Mouse (Mus musculus): ENCODE data around the gene Il1b. TPM values are rescaled to one million over a fixed set of nuclear protein-coding genes. Genes with fewer than 3 reads are reported as not detected.

Il1b gene
- polyA plus RNA-seq, 1 experiment from 2014 or later, result not detected

Other genes starting within 250 kb of the Il1b start
- 22.3 and 24.6 TPM in 2 replicates for gene Chchd5, start 241.4 kb downstream of the Il1b start, polyA plus RNA-seq (2016; fragmentation: Nextera tagmentation; extraction: Ambion mirVana)
- gene Slc20a1, start 172.4 kb downstream of the Il1b start, polyA plus RNA-seq (2016; fragmentation: Nextera tagmentation; extraction: Ambion mirVana), result 49.3 and 53.1 TPM in 2 replicates
- gene Ckap2l, start 73.9 kb downstream of the Il1b start, polyA plus RNA-seq (2016; fragmentation: Nextera tagmentation; extraction: Ambion mirVana), result 33.8 and 37.6 TPM in 2 replicates
- 0.12 and 0.39 TPM in 2 replicates for gene Il1a, start 61.2 kb downstream of the Il1b start, polyA plus RNA-seq (2016; fragmentation: Nextera tagmentation; extraction: Ambion mirVana)
- gene F830045P16Rik, start 165.5 kb upstream of the Il1b start, polyA plus RNA-seq (2016; fragmentation: Nextera tagmentation; extraction: Ambion mirVana), result 0.10 TPM in 1 of 2 replicates, not detected in the other
- 27.5 and 29.2 TPM in 2 replicates for gene Sirpa, start 221.7 kb upstream of the Il1b start, polyA plus RNA-seq (2016; fragmentation: Nextera tagmentation; extraction: Ambion mirVana)